Comparison of ENCODE assay signal across 18 mouse cellular contexts in the genomic region with DNA sequence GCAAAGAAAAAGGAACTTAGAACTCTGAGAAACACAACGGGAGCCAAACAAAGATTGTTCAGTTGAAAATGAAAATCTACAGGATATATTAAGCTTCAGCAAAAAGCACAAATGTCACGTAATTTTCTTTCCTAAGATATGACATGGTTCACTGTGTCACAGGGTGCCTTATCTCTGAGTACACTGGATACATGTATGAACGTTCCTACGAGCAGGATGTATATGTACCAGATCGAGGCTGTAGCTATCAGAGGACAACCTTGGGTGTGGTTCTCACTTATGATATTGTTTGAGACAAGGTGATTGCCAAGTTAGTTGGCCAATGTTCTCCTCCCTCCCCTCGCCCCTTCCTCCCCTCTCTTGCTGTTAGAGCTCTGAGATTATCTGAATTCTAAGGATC. TPM values are rescaled to one million over a fixed set of nuclear protein-coding genes. Genes with fewer than 3 reads are reported as not detected.
A peak's percentile ranks its signal among the peaks of the same experiment; 100 is the strongest.
DNase-seq lines count a peak whose midpoint lies in the region; ATAC-seq and TF ChIP-seq lines count a peak whose summit lies in the region.
"Had no signal": no experiment of that assay in that cellular context is flagged by ENCODE, and none has a peak within 500 bp of the region (broad histone marks: within the 10 kb centered on the region; RNA-seq: fewer than 3 reads in every experiment).

No protein-coding gene starts in this region.

- H3K9me3 ChIP-seq in G1E (replicated peaks), result no peaks in the 10 kb centered on the region
- no peaks in the 10 kb centered on the region for H3K9me3 ChIP-seq in liver, embryonic 15.5 days (replicated peaks)
- no peaks in the 10 kb centered on the region for H3K9me3 ChIP-seq in stomach, postnatal 0 days (ENCODE audit: control insufficient read depth, low read length)
- H3K9me3 ChIP-seq in hindbrain, embryonic 14.5 days (ENCODE audit: control insufficient read depth, low read length), result no peaks in the 10 kb centered on the region
- H3K9me3 ChIP-seq: embryonic facial prominence, embryonic 13.5 days; forebrain, embryonic 12.5 days; heart, embryonic 10.5 days had no signal

- no peak overlapping the region for H3K4me2 ChIP-seq in liver, embryonic 15.5 days
- H3K4me2 ChIP-seq in stomach, postnatal 0 days (replicated peaks; ENCODE audit: low read depth), result no peak overlapping the region
- H3K4me2 ChIP-seq in hindbrain, embryonic 14.5 days (replicated peaks), result no peak overlapping the region
- H3K4me2 ChIP-seq: embryonic facial prominence, embryonic 13.5 days; forebrain, embryonic 12.5 days had no signal

- H3K9ac ChIP-seq in liver, embryonic 15.5 days, result no peak overlapping the region
- H3K9ac ChIP-seq in stomach, postnatal 0 days (ENCODE audit: low read length), result no peak overlapping the region
- H3K9ac ChIP-seq in hindbrain, embryonic 14.5 days, result no peak overlapping the region
- H3K9ac ChIP-seq: embryonic facial prominence, embryonic 13.5 days; forebrain, embryonic 12.5 days had no signal

- peak; percentile 48; the same call in 1 of the 2 replicates for ATAC-seq in G1E (ENCODE audit: extremely low read depth, insufficient number of reproducible peaks, low FRiP score, poor library complexity, severe bottlenecking)
- ATAC-seq in liver, embryonic 15.5 days (ENCODE audit: insufficient read depth), result peak; percentile 85
- peak; percentile 63; the same call in 1 of the 2 replicates for ATAC-seq in stomach, postnatal 0 days (ENCODE audit: low FRiP score, low TSS enrichment)
- ATAC-seq in hindbrain, embryonic 14.5 days (ENCODE audit: low FRiP score), result no peak
- ATAC-seq in CD4-positive, CD25-positive, alpha-beta regulatory T cell, adult 4 months, result no peak
- ATAC-seq: forebrain, embryonic 16.5 days; hindbrain, embryonic 16.5 days had no signal

- H3K4me3 ChIP-seq in G1E (ENCODE audit: low read depth, low read length), result no peak overlapping the region
- H3K4me3 ChIP-seq in liver, embryonic 15.5 days (replicated peaks), result no peak overlapping the region
- no peak overlapping the region for H3K4me3 ChIP-seq in stomach, postnatal 0 days (ENCODE audit: low read depth, low read length)
- no peak overlapping the region for H3K4me3 ChIP-seq in hindbrain, embryonic 14.5 days (replicated peaks; ENCODE audit: low read length)
- H3K4me3 ChIP-seq: embryonic facial prominence, embryonic 13.5 days; forebrain, embryonic 12.5 days; heart, embryonic 10.5 days had no signal

- no peak for TF ChIP-seq CTCF in G1E (IDR thresholded peaks at IDR 0.05; ENCODE audit: low read depth, low read length)
- TF ChIP-seq CTCF in stomach, postnatal 0 days (IDR thresholded peaks at IDR 0.05; ENCODE audit: low read depth), result no peak

- peaks cover 24% of the 10 kb centered on the region for H3K36me3 ChIP-seq in G1E (replicated peaks)
- no peaks in the 10 kb centered on the region for H3K36me3 ChIP-seq in liver, embryonic 15.5 days (replicated peaks)
- no peaks in the 10 kb centered on the region for H3K36me3 ChIP-seq in stomach, postnatal 0 days (ENCODE audit: control insufficient read depth, insufficient read depth, low read length)
- no peaks in the 10 kb centered on the region for H3K36me3 ChIP-seq in hindbrain, embryonic 14.5 days (replicated peaks; ENCODE audit: control insufficient read depth, insufficient read depth)
- H3K36me3 ChIP-seq: forebrain, embryonic 12.5 days had no signal

- H3K27ac ChIP-seq in liver, embryonic 15.5 days (replicated peaks), result no peak overlapping the region
- no peak overlapping the region for H3K27ac ChIP-seq in stomach, postnatal 0 days (replicated peaks)
- H3K27ac ChIP-seq in hindbrain, embryonic 14.5 days, result no peak overlapping the region
- H3K27ac ChIP-seq: embryonic facial prominence, embryonic 13.5 days; forebrain, embryonic 12.5 days; heart, embryonic 10.5 days had no signal

- no peaks in the 10 kb centered on the region for H3K27me3 ChIP-seq in G1E (ENCODE audit: insufficient read depth, low read length)
- no peaks in the 10 kb centered on the region for H3K27me3 ChIP-seq in liver, embryonic 15.5 days
- H3K27me3 ChIP-seq in stomach, postnatal 0 days (ENCODE audit: control insufficient read depth, insufficient read depth, low read length), result no peaks in the 10 kb centered on the region
- H3K27me3 ChIP-seq in hindbrain, embryonic 14.5 days (ENCODE audit: control insufficient read depth, insufficient read depth, low read length), result no peaks in the 10 kb centered on the region
- H3K27me3 ChIP-seq: embryonic facial prominence, embryonic 13.5 days; forebrain, embryonic 12.5 days had no signal

- 25% methylated on average over 6 of the region's 6 CpGs for WGBS in liver, embryonic 15.5 days (ENCODE audit: insufficient replicate concordance)
- WGBS in stomach, postnatal 0 days, result 64% methylated on average over 6 of the region's 6 CpGs
- 97% methylated on average over 6 of the region's 6 CpGs for WGBS in hindbrain, embryonic 14.5 days

- H3K4me1 ChIP-seq in G1E (ENCODE audit: insufficient read depth, low read depth, low read length), result peaks cover 12% of the 10 kb centered on the region
- peaks cover 10% of the 10 kb centered on the region for H3K4me1 ChIP-seq in liver, embryonic 15.5 days (replicated peaks)
- H3K4me1 ChIP-seq in stomach, postnatal 0 days (replicated peaks; ENCODE audit: control insufficient read depth, insufficient read depth), result no peaks in the 10 kb centered on the region
- H3K4me1 ChIP-seq in hindbrain, embryonic 14.5 days (replicated peaks; ENCODE audit: control insufficient read depth, insufficient read depth, low read length), result 0 out of 2 replicates have a peak, but pooled peaks cover 3% of the 10 kb centered on the region
- H3K4me1 ChIP-seq: embryonic facial prominence, embryonic 13.5 days; heart, embryonic 10.5 days had no signal

- TF ChIP-seq EP300 in stomach, postnatal 0 days (optimal IDR thresholded peaks at IDR 0.05), result no peak

- DNase-seq in G1E (ENCODE audit: low spot score), result no peak
- peak; percentile 48 for DNase-seq in c-Kit-positive CD71-positive TER-119-negative erythroid progenitor cells, embryonic 14.5 days (ENCODE audit: low read depth)
- DNase-seq in stomach, postnatal 0 days (ENCODE audit: low spot score), result no peak
- no peak for DNase-seq in hindbrain, embryonic 14.5 days (ENCODE audit: low spot score)
- DNase-seq: adrenal gland, postnatal 10 days; cerebellum, adult 18-20 months; cerebellum, adult 9-11 months; cerebellum, postnatal 36 days; gastrocnemius, postnatal 10 days; heart, adult 18-20 months; heart, postnatal 10 days had no signal

RNA-seq across cellular contexts. Expression of a gene that starts 55.3 kb away (rescaled TPM):
- total RNA-seq in G1E (2014; fragmentation: Nextera tagmentation) (59.8 and 67.3 TPM in 2 replicates), G1E (2017) (39.9 and 49.9 TPM in 2 replicates)
- polyA plus RNA-seq in G1E (2012), result 14.1 and 14.7 TPM in 2 replicates
- 14.7 and 16.0 TPM in 2 replicates for polyA plus RNA-seq in liver, embryonic 15.5 days (2015; fragmentation: Nextera tagmentation; extraction: Ambion mirVana)
- 35.8 and 40.0 TPM in 2 replicates for polyA plus RNA-seq in stomach, postnatal 0 days (2015; fragmentation: Nextera tagmentation; extraction: Ambion mirVana)
- 12.4 and 14.9 TPM in 2 replicates for polyA plus RNA-seq in hindbrain, embryonic 14.5 days (2014; fragmentation: Nextera tagmentation; extraction: Ambion mirVana)
- 10 to 100 TPM; 58.1 to 74.3 TPM for polyA plus RNA-seq in CD4-positive, CD25-positive, alpha-beta regulatory T cell, adult 4 months (2017; shearing (Covaris generic))

Comparison
In these comparisons a context has a peak if more than half of its experiments do, and no peak if none do; other contexts are left out.
1. ATAC-seq: peak in G1E (single experiment), liver, embryonic 15.5 days (single experiment) and stomach, postnatal 0 days (single experiment); none in hindbrain, embryonic 14.5 days (single experiment) and CD4-positive, CD25-positive, alpha-beta regulatory T cell, adult 4 months (single experiment).